Mouse (Mus musculus) layer of hippocampus, postnatal 36 days (tissue): ENCODE measurements around the gene Gba. TPM values are rescaled to one million over a fixed set of nuclear protein-coding genes. Genes with fewer than 3 reads are reported as not detected.
"Not testable (repeated sequence)": the region's sequence is repeated elsewhere in the genome, so short reads cannot be mapped to it uniquely, and the experiment has no call there.

Experiments used
- DNase-seq, 2 experiments: peaks; one replicate each; pipeline ENCODE4 v3.0.0; 2022
- total RNA-seq, 2 experiments: library from RNA; stranded (reverse); gene quantifications; 2 replicates each; pipeline ENCODE4 v1.2.3; 2021

The Gba gene
- total RNA-seq, result 10 to 100 TPM; 57.0 to 61.9 TPM

GRCm38 (mm10) chr3:89202253-89203141 lies at the start of gene Gba:
Gene Gba (plus strand): TSS chr3:89202928.
- DNase-seq, result peak; percentile 72 to 78

- no peak for DNase-seq
These were observed 45.8 kb upstream of the Gba start for GRCm38 (mm10) chr3:89156951-89157350.

GRCm38 (mm10) chr3:89158651-89159050 lies 44.1 kb upstream of the Gba start:
- DNase-seq, result no peak

- no peak for DNase-seq
These were observed 43.5 kb upstream of the Gba start for GRCm38 (mm10) chr3:89159211-89159610.

GRCm38 (mm10) chr3:89159616-89160344 lies 42.9 kb upstream of the Gba start, which contains the start of gene Hcn3:
Gene Hcn3 (minus strand): TSS chr3:89160196.
- peak in 1 of 2 experiments; percentile 38 for DNase-seq

- not testable (repeated sequence) for DNase-seq
These were observed 41.5 kb upstream of the Gba start for GRCm38 (mm10) chr3:89161207-89161606.

- DNase-seq, result no peak
These were observed 40.9 kb upstream of the Gba start for GRCm38 (mm10) chr3:89161786-89162185.

- no peak for DNase-seq
These were observed 39.6 kb upstream of the Gba start for GRCm38 (mm10) chr3:89163123-89163522.

- DNase-seq, result no peak
These were observed 39.0 kb upstream of the Gba start for GRCm38 (mm10) chr3:89163643-89164245.

GRCm38 (mm10) chr3:89164506-89165267 lies 38.0 kb upstream of the Gba start, which contains the start of gene Clk2:
Gene Clk2 (plus strand): TSS chr3:89164795.
- DNase-seq, result peak; percentile 93

- DNase-seq, result no peak
These were observed 37.4 kb upstream of the Gba start for GRCm38 (mm10) chr3:89165268-89165870.

GRCm38 (mm10) chr3:89166945-89167344 lies 35.8 kb upstream of the Gba start:
- no peak for DNase-seq

GRCm38 (mm10) chr3:89174844-89175243 lies 27.9 kb upstream of the Gba start:
- DNase-seq, result no peak

GRCm38 (mm10) chr3:89175544-89175943 lies 27.2 kb upstream of the Gba start:
- no peak for DNase-seq

- DNase-seq, result no peak
These were observed 26.3 kb upstream of the Gba start for GRCm38 (mm10) chr3:89176421-89176820.

- DNase-seq, result peak; percentile 81 to 84
These were observed 25.3 kb upstream of the Gba start, which contains the start of gene Scamp3 for GRCm38 (mm10) chr3:89177242-89178106. Gene Scamp3 (plus strand): TSS chr3:89177473.

- DNase-seq, result no peak
These were observed 24.7 kb upstream of the Gba start for GRCm38 (mm10) chr3:89178107-89178385.

GRCm38 (mm10) chr3:89179056-89179455 lies 23.7 kb upstream of the Gba start:
- DNase-seq, result no peak

GRCm38 (mm10) chr3:89181749-89182500 lies 20.8 kb upstream of the Gba start:
- DNase-seq, result no peak

- DNase-seq, result no peak
These were observed 20.1 kb upstream of the Gba start for GRCm38 (mm10) chr3:89182531-89183057.
